Mouse (Mus musculus) stomach, postnatal 0 days (tissue): Measurements from ENCODE around the gene Ttc30a1.

ENCODE experiments used
- CTCF ChIP-seq: IDR thresholded peaks from 2 replicates; pipeline ENCODE4 v1.5.1; 2016; ENCODE audit warnings: antibody characterized with exemption, low read depth, mild to moderate bottlenecking, moderate library complexity
- EP300 ChIP-seq: optimal IDR thresholded peaks from 2 replicates; pipeline ENCODE3; 2016; ENCODE audit warnings: antibody characterized with exemption

DNA sequence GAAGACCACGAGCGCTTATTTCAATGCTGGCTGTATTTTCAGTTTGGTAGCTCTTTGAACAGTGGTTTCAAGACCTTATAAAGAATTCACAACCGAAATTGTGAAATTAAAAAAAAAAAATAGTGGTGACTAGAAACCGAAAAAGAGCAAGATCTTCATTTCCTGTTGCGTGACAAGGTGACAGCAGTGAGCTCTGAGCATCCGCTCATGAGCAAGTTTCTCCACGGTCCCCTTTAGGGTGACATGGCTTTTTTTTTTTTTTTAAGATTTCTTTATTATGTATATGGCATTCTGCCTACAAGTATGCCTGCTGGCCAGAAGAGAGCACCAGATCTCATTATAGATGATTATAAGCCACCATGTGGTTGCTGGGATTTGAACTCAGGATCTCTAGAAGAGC lies 33.7 kb upstream of the Ttc30a1 start:
- TF ChIP-seq CTCF (no peak), EP300 (no peak)
